Mouse (Mus musculus): ENCODE measurements at regions not wholly inside any gene's neighbourhood (a gene's known extent, or its start where the extent isn't known, plus 50 kb on each side); places are given as distances from the start of the nearest gene placed in this dataset.

GRCm38 (mm10) chr1:64413181-64413560, 119.3 kb upstream of the Creb1 start:
- Histone ChIP-seq H3K36me3 (ENCODE audit: control insufficient read depth, insufficient read depth) (no peaks in the 10 kb centered on the region), H3K27me3 (ENCODE audit: control insufficient read depth, insufficient read depth, insufficient read length) (no peaks in the 10 kb centered on the region), H3ac (ENCODE audit: control insufficient read depth, insufficient read length, low read depth) (no peak overlapping the region), H3K79me2 (ENCODE audit: control insufficient read depth, insufficient read depth) (no peaks in the 10 kb centered on the region), H3K79me3 (ENCODE audit: low read depth) (no peaks in the 10 kb centered on the region), H3K4me3 (ENCODE audit: insufficient read depth, poor library complexity, severe bottlenecking) (no peak overlapping the region)
- no peak for TF ChIP-seq CEBPB (IDR thresholded peaks at IDR 0.05; ENCODE audit: low read depth)
- no peak for TF ChIP-seq MAX (IDR thresholded peaks at IDR 0.05)
- no peak for TF ChIP-seq USF1 (IDR thresholded peaks at IDR 0.05; ENCODE audit: low read depth)
- no peak for TF ChIP-seq MYOG (IDR thresholded peaks at IDR 0.05; ENCODE audit: control insufficient read depth, extremely low read depth, insufficient read length)
- no peak for TF ChIP-seq FOSL1 (IDR thresholded peaks at IDR 0.05; ENCODE audit: insufficient read depth, low read length, poor library complexity, severe bottlenecking)
- TF ChIP-seq CTCF (IDR thresholded peaks at IDR 0.05; ENCODE audit: control insufficient read depth, insufficient read depth, insufficient read length), result no peak
- TF ChIP-seq MYOD1 (IDR thresholded peaks at IDR 0.05; ENCODE audit: control insufficient read depth, insufficient read length, low read depth), result no peak

DNA sequence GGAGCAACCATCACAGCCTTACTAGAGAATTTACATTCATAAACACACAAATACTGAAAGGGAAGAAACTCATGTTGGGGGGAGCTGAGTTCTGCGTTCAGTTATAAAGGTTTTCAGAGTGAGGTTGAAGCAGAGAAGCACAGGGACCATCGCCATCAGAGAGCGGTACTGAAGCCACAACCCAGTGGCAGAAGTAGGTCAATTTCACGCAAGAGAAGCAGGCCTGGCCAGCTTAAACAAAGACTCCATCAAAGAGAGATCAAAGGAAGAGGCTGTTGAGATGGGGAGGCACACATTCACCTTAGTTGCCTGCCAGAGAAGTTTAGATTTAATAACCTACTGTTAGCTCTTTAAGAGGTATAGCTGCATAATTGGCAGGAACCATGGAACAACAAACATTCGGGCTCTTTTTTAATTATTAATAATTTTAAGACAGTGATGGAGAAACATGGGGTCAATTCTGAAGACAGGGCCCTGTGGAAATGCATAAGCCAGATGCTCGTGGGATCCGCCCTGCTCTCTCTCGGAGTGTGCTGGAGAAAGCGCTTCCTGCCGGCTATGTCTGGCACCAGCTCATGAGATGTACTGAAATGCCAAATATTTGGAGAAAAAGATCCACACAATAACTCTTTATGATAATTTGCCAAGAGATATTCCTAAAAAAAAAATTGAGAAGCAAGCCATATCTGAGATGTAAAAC, 119.8 kb upstream of the Creb1 start:
- Histone ChIP-seq H3K27me3 (ENCODE audit: control insufficient read depth, insufficient read depth, insufficient read length) (no peaks in the 10 kb centered on the region), H3ac (ENCODE audit: control insufficient read depth, insufficient read length, low read depth) (no peak overlapping the region)
- no peak for TF ChIP-seq MYOD1 (IDR thresholded peaks at IDR 0.05; ENCODE audit: control insufficient read depth, insufficient read length, low read depth)
- no peak for TF ChIP-seq USF1 (IDR thresholded peaks at IDR 0.05; ENCODE audit: low read depth)
- no peak for TF ChIP-seq FOSL1 (IDR thresholded peaks at IDR 0.05; ENCODE audit: insufficient read depth, low read length, poor library complexity, severe bottlenecking)
- no peak for TF ChIP-seq CTCF (IDR thresholded peaks at IDR 0.05; ENCODE audit: control insufficient read depth, insufficient read depth, insufficient read length)
- TF ChIP-seq MYOG (IDR thresholded peaks at IDR 0.05; ENCODE audit: control insufficient read depth, extremely low read depth, insufficient read length), result no peak
- no peak for TF ChIP-seq CEBPB (IDR thresholded peaks at IDR 0.05; ENCODE audit: low read depth)
- no peak for TF ChIP-seq MAX (IDR thresholded peaks at IDR 0.05)

GRCm38 (mm10) chr1:64411851-64412480, 120.5 kb upstream of the Creb1 start:
- no peaks in the 10 kb centered on the region for H3K36me3 ChIP-seq (ENCODE audit: control insufficient read depth, insufficient read depth)
- no peaks in the 10 kb centered on the region for H3K79me3 ChIP-seq (ENCODE audit: low read depth)
- H3K4me3 ChIP-seq (ENCODE audit: insufficient read depth, poor library complexity, severe bottlenecking), result no peak overlapping the region
- no peak for TF ChIP-seq CEBPB (IDR thresholded peaks at IDR 0.05; ENCODE audit: low read depth)
- TF ChIP-seq MAX (IDR thresholded peaks at IDR 0.05), result no peak
- TF ChIP-seq CTCF (IDR thresholded peaks at IDR 0.05; ENCODE audit: control insufficient read depth, insufficient read depth, insufficient read length), result no peak
- no peak for TF ChIP-seq MYOG (IDR thresholded peaks at IDR 0.05; ENCODE audit: control insufficient read depth, extremely low read depth, insufficient read length)
- no peak overlapping the region for H3ac ChIP-seq (ENCODE audit: control insufficient read depth, insufficient read length, low read depth)
- no peaks in the 10 kb centered on the region for H3K79me2 ChIP-seq (ENCODE audit: control insufficient read depth, insufficient read depth)
- no peaks in the 10 kb centered on the region for H3K27me3 ChIP-seq (ENCODE audit: control insufficient read depth, insufficient read depth, insufficient read length)

More for the DNA sequence above, 119.8 kb upstream of the Creb1 start:
- Histone ChIP-seq H3K79me3 (ENCODE audit: low read depth) (no peaks in the 10 kb centered on the region), H3K4me3 (ENCODE audit: insufficient read depth, poor library complexity, severe bottlenecking) (no peak overlapping the region), H3K79me2 (ENCODE audit: control insufficient read depth, insufficient read depth) (no peaks in the 10 kb centered on the region), H3K36me3 (ENCODE audit: control insufficient read depth, insufficient read depth) (no peaks in the 10 kb centered on the region)

GRCm38 (mm10) chr1:64408807-64409582, 123.5 kb upstream of the Creb1 start:
- Histone ChIP-seq H3K36me3 (ENCODE audit: control insufficient read depth, insufficient read depth) (no peaks in the 10 kb centered on the region), H3K79me2 (ENCODE audit: control insufficient read depth, insufficient read depth) (no peaks in the 10 kb centered on the region), H3ac (ENCODE audit: control insufficient read depth, insufficient read length, low read depth) (no peak overlapping the region), H3K79me3 (ENCODE audit: low read depth) (no peaks in the 10 kb centered on the region), H3K27me3 (ENCODE audit: control insufficient read depth, insufficient read depth, insufficient read length) (no peaks in the 10 kb centered on the region), H3K4me3 (ENCODE audit: insufficient read depth, poor library complexity, severe bottlenecking) (no peak overlapping the region)
- TF ChIP-seq FOSL1 (IDR thresholded peaks at IDR 0.05; ENCODE audit: insufficient read depth, low read length, poor library complexity, severe bottlenecking) (no peak), CEBPB (IDR thresholded peaks at IDR 0.05; ENCODE audit: low read depth) (no peak), MAX (IDR thresholded peaks at IDR 0.05) (no peak), USF1 (IDR thresholded peaks at IDR 0.05; ENCODE audit: low read depth) (no peak), MYOD1 (IDR thresholded peaks at IDR 0.05; ENCODE audit: control insufficient read depth, insufficient read length, low read depth) (no peak), MYOG (IDR thresholded peaks at IDR 0.05; ENCODE audit: control insufficient read depth, extremely low read depth, insufficient read length) (no peak), CTCF (IDR thresholded peaks at IDR 0.05; ENCODE audit: control insufficient read depth, insufficient read depth, insufficient read length) (no peak)

GRCm38 (mm10) chr1:64391525-64391924, 140.9 kb upstream of the Creb1 start:
- Histone ChIP-seq H3K36me3 (ENCODE audit: control insufficient read depth, insufficient read depth) (no peaks in the 10 kb centered on the region), H3K27me3 (ENCODE audit: control insufficient read depth, insufficient read depth, insufficient read length) (no peaks in the 10 kb centered on the region), H3K4me3 (ENCODE audit: insufficient read depth, poor library complexity, severe bottlenecking) (no peak overlapping the region), H3K79me2 (ENCODE audit: control insufficient read depth, insufficient read depth) (no peaks in the 10 kb centered on the region), H3ac (ENCODE audit: control insufficient read depth, insufficient read length, low read depth) (no peak overlapping the region), H3K79me3 (ENCODE audit: low read depth) (no peaks in the 10 kb centered on the region)
- TF ChIP-seq FOSL1 (IDR thresholded peaks at IDR 0.05; ENCODE audit: insufficient read depth, low read length, poor library complexity, severe bottlenecking) (no peak), MYOD1 (IDR thresholded peaks at IDR 0.05; ENCODE audit: control insufficient read depth, insufficient read length, low read depth) (no peak), CEBPB (IDR thresholded peaks at IDR 0.05; ENCODE audit: low read depth) (no peak), MAX (IDR thresholded peaks at IDR 0.05) (no peak), USF1 (IDR thresholded peaks at IDR 0.05; ENCODE audit: low read depth) (no peak), CTCF (IDR thresholded peaks at IDR 0.05; ENCODE audit: control insufficient read depth, insufficient read depth, insufficient read length) (no peak), MYOG (IDR thresholded peaks at IDR 0.05; ENCODE audit: control insufficient read depth, extremely low read depth, insufficient read length) (no peak)
